Mouse (Mus musculus): ENCODE measurements around the gene Trim31.
"Not testable (repeated sequence)": the region's sequence is repeated elsewhere in the genome, so short reads cannot be mapped to it uniquely, and the experiment has no call there.

Gene Trim31

GRCm38 (mm10) chr17:36897552-36898205 is at the start of gene Trim31:
TSS of gene Trim31 (plus strand) at chr17:36898118.
- DNase-seq (ENCODE audit: low spot score in 2 of 2): no peak

- DNase-seq (ENCODE audit: low spot score in 2 of 2): no peak
Observed at GRCm38 (mm10) chr17:36848911-36849310, 49.0 kb upstream of the Trim31 start.

- no peak for DNase-seq (ENCODE audit: low spot score in 2 of 2)
Observed at GRCm38 (mm10) chr17:36849992-36850391, 47.9 kb upstream of the Trim31 start.

GRCm38 (mm10) chr17:36851200-36851599 is 46.7 kb upstream of the Trim31 start:
- no peak for DNase-seq (ENCODE audit: low spot score in 2 of 2)

- no peak for DNase-seq (ENCODE audit: low spot score in 2 of 2)
Observed at GRCm38 (mm10) chr17:36851627-36852026, 46.3 kb upstream of the Trim31 start.

- DNase-seq (ENCODE audit: low spot score in 2 of 2): no peak
Observed at GRCm38 (mm10) chr17:36855484-36855883, 42.4 kb upstream of the Trim31 start.

- no peak for DNase-seq (ENCODE audit: low spot score in 2 of 2)
Observed at GRCm38 (mm10) chr17:36856236-36856635, 41.7 kb upstream of the Trim31 start.

- no peak for DNase-seq (ENCODE audit: low spot score in 2 of 2)
Observed at GRCm38 (mm10) chr17:36858181-36858580, 39.7 kb upstream of the Trim31 start.

GRCm38 (mm10) chr17:36861680-36862079 is 36.2 kb upstream of the Trim31 start:
- no peak for DNase-seq (ENCODE audit: low spot score in 2 of 2)

GRCm38 (mm10) chr17:36866719-36867527 is 31.0 kb upstream of the Trim31 start, which contains the start of gene Trim15:
TSS of gene Trim15 (minus strand) at chr17:36867210.
- no peak for DNase-seq (ENCODE audit: low spot score in 2 of 2)

- no peak for DNase-seq (ENCODE audit: low spot score in 2 of 2)
Observed at GRCm38 (mm10) chr17:36868836-36869235, 29.1 kb upstream of the Trim31 start.

GRCm38 (mm10) chr17:36869284-36869954 is 28.5 kb upstream of the Trim31 start, which contains the start of gene Trim10:
TSS of gene Trim10 (plus strand) at chr17:36869574.
- no peak for DNase-seq (ENCODE audit: low spot score in 2 of 2)

- DNase-seq (ENCODE audit: low spot score in 2 of 2): peak in 1 of 2 experiments; percentile 10
Observed at GRCm38 (mm10) chr17:36869955-36870810, 27.7 kb upstream of the Trim31 start.

- no peak for DNase-seq (ENCODE audit: low spot score in 2 of 2)
Observed at GRCm38 (mm10) chr17:36874636-36875035, 23.3 kb upstream of the Trim31 start.

- DNase-seq (ENCODE audit: low spot score in 2 of 2): no peak
Observed at GRCm38 (mm10) chr17:36883350-36883749, 14.6 kb upstream of the Trim31 start.

- DNase-seq (ENCODE audit: low spot score in 2 of 2): no peak
Observed at GRCm38 (mm10) chr17:36885132-36885790, 12.7 kb upstream of the Trim31 start.

- no peak for DNase-seq (ENCODE audit: low spot score in 2 of 2)
Observed at GRCm38 (mm10) chr17:36890073-36890903, 7.6 kb upstream of the Trim31 start, which contains the start of gene Trim40. TSS of gene Trim40 (minus strand) at chr17:36890123.

GRCm38 (mm10) chr17:36891496-36891895 is 6.4 kb upstream of the Trim31 start:
- DNase-seq (ENCODE audit: low spot score in 2 of 2): not testable (repeated sequence)

GRCm38 (mm10) chr17:36892362-36892761 is 5.6 kb upstream of the Trim31 start:
- DNase-seq (ENCODE audit: low spot score in 2 of 2): peak in 1 of 2 experiments; percentile 24

- DNase-seq (ENCODE audit: low spot score in 2 of 2): no peak
Observed at GRCm38 (mm10) chr17:36893387-36893786, 4.5 kb upstream of the Trim31 start.

All from cerebellum, postnatal 4 days (tissue).